Mouse (Mus musculus): ENCODE measurements around the gene Pcyt2. TPM values are rescaled to one million over a fixed set of nuclear protein-coding genes. Genes with fewer than 3 reads are reported as not detected.

The Pcyt2 gene
- polyA plus RNA-seq, 1 experiment from 2014 or later: 93.9 TPM

DNA sequence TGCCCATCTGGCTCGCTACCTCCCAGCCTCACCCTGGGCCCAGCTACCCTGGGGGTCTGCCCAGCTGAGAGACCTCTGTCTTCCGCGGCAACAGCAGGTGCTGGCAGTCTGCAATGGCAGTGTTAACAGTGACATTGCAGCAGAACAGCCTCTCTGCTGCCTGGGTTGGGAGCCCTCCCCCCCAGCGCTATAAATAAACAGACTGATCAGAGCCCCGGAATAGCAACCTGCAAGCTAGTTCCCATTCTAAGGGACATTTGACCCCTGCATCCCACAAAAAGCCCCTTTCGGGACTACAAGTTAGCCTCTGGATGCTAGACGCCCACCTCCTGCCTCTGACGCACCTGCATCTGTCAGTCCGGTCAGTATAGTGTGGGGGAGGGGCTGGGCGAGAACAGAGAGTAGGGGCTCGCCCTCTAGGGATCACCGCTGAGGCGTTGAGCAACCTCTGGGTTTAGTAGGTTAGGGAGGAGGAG lies 30.3 kb upstream of the Pcyt2 start, which contains the start of gene Myadml2:
TSS of gene Myadml2 (minus strand) at position 158 of the 476 bp plus-strand sequence.
- no peak within 1 kb of the TSS for H3K9ac ChIP-seq (replicated peaks; ENCODE audit: low read depth)
- 7% methylated on average over 13 of the region's 13 CpGs for WGBS
- no peaks in the 10 kb centered on the region for H3K36me3 ChIP-seq (ENCODE audit: insufficient read depth, low read length)
- no peaks in the 10 kb centered on the region for H3K9me3 ChIP-seq (ENCODE audit: low read length)
- DNase-seq (ENCODE audit: low spot score) (peak; percentile 45), ATAC-seq (no peak)
- H3K4me2 ChIP-seq (replicated peaks; ENCODE audit: low read depth, low read length): peak within 1 kb of the TSS; percentile 52
- H3K4me3 ChIP-seq (ENCODE audit: low read depth, low read length): peak within 1 kb of the TSS; percentile 19; the same call in 1 of the 2 replicates
- H3K27ac ChIP-seq (ENCODE audit: low read length): no peak within 1 kb of the TSS
- H3K4me1 ChIP-seq (ENCODE audit: insufficient read depth, low read depth, low read length): 0 out of 2 replicates have a peak, but pooled peaks cover 3% of the 10 kb centered on the region
- 0 out of 2 replicates have a peak, but pooled peaks cover 6% of the 10 kb centered on the region for H3K27me3 ChIP-seq (replicated peaks; ENCODE audit: insufficient read depth, low read length)
- TF ChIP-seq EP300 (IDR thresholded peaks at IDR 0.05) (no peak), CTCF (IDR thresholded peaks at IDR 0.05) (no peak)

DNA sequence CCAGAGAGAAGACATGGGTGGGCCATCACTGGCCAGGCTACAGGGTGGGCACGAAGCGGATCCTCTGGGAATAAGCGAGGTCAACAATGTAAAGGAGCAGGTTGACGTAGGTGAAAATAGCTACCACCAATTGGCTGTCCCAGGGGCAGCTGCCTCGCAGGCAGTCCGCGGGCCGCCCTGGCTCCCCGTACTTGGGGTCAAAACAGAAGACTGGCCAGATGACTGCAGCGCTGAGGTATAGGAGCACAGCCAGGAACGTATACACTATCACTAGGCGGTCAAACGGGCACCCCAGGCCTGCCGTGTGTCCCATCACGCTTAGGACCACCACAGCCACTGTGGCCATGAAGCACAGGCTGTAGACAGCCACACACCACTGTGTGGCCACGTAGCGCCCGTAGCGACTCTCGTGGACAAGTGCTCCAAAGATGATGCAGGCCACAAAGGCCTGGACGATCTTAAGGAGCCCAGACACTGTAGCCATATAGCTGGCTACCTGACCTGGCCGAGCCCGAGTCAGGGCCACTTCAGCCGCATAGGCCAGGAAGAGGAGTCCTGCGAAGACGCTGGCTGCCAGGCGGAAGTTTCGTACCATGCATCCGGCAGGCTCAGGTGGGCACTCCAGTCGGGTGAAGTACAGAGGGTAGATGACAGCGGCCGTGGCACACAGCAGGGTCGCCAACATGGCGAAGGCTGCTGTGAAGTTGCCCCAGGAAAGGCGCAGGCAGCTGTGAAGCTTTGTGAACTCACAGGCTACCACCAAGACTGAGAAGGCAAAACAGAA lies 29.5 kb upstream of the Pcyt2 start:
- TF ChIP-seq CTCF (IDR thresholded peaks at IDR 0.05) (no peak), EP300 (IDR thresholded peaks at IDR 0.05) (no peak)
- no peaks in the 10 kb centered on the region for H3K36me3 ChIP-seq (ENCODE audit: insufficient read depth, low read length)
- H3K4me3 ChIP-seq (ENCODE audit: low read depth, low read length): 0 out of 2 replicates have a peak overlapping the region, but pooled peaks have one; percentile 19
- DNase-seq (ENCODE audit: low spot score): no peak
- no peak overlapping the region for H3K9ac ChIP-seq (replicated peaks; ENCODE audit: low read depth)
- peak overlapping the region; percentile 52 for H3K4me2 ChIP-seq (replicated peaks; ENCODE audit: low read depth, low read length)
- 0 out of 2 replicates have a peak, but pooled peaks cover 3% of the 10 kb centered on the region for H3K4me1 ChIP-seq (ENCODE audit: insufficient read depth, low read depth, low read length)
- no peak for ATAC-seq
- H3K27ac ChIP-seq (ENCODE audit: low read length): no peak overlapping the region
- H3K9me3 ChIP-seq (ENCODE audit: low read length): no peaks in the 10 kb centered on the region
- 74% methylated on average over 35 of the region's 35 CpGs for WGBS
- 0 out of 2 replicates have a peak, but pooled peaks cover 6% of the 10 kb centered on the region for H3K27me3 ChIP-seq (replicated peaks; ENCODE audit: insufficient read depth, low read length)

DNA sequence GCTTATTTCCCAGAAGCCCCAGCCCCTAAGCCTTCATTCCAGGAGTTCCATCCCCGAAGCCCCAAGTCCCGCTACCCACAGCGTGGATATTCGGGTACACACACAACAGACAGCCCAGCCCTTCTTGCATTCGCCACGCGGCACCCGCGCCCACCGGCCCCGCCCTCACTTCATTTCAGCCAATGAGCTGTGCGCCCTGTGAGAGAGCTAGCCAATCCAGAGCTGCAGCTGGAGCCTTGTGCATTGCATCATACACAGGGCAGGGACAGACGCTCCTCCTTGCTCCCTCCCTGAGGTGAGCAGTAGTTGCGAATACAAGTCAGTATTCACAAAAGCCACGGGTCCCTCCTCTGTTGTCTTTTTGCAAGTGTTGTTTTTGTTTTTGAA lies 25.9 kb upstream of the Pcyt2 start, which contains the start of gene Pycr1:
TSS of gene Pycr1 (minus strand) at position 169 of the 387 bp plus-strand sequence.
- H3K9me3 ChIP-seq (ENCODE audit: low read length): no peaks in the 10 kb centered on the region
- H3K27me3 ChIP-seq (replicated peaks; ENCODE audit: insufficient read depth, low read length): 0 out of 2 replicates have a peak, but pooled peaks cover 6% of the 10 kb centered on the region
- 0 out of 2 replicates have a peak, but pooled peaks cover 3% of the 10 kb centered on the region for H3K4me1 ChIP-seq (ENCODE audit: insufficient read depth, low read depth, low read length)
- H3K9ac ChIP-seq (replicated peaks; ENCODE audit: low read depth): peak within 1 kb of the TSS; percentile 36
- peak; percentile 94 for DNase-seq (ENCODE audit: low spot score)
- peak; percentile 100 for ATAC-seq
- no peaks in the 10 kb centered on the region for H3K36me3 ChIP-seq (ENCODE audit: insufficient read depth, low read length)
- H3K4me3 ChIP-seq (ENCODE audit: low read depth, low read length): peak within 1 kb of the TSS; percentile 38
- no peak within 1 kb of the TSS for H3K27ac ChIP-seq (ENCODE audit: low read length)
- WGBS: 2% methylated on average over 15 of the region's 15 CpGs
- peak within 1 kb of the TSS; percentile 80 for H3K4me2 ChIP-seq (replicated peaks; ENCODE audit: low read depth, low read length)
- TF ChIP-seq EP300 (IDR thresholded peaks at IDR 0.05) (no peak), CTCF (IDR thresholded peaks at IDR 0.05) (no peak)

DNA sequence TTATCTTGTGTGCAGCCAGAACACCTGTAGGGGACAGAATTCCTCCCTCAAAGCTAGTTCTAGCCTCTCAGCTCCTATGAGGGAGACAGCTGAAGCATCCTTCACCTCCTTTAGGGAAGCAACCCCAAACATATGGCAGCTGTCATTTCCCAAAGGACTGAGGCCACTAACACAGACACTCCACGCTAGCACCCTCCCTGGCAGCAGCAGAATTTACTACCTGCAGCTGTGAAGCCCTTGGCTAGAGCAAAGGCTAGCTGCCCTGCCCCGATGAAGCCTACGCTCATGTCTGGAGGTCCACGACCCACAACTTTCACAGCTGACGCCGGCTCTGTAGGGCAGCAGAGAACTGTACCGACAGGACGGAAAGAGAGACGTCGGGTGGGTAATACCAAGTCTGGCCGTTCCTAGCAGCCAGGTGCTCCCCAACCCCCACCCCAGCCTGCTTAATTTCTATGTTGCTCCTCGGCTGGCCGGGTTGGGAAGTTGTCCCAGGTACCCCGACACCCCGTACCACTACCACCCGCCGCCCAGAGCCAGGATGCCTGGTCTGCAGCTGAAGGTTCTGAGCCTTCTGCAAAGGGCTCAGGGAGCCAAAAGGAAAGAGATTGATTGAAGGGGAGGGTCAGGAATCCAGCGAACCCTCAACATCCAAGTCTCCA lies 25.3 kb upstream of the Pcyt2 start:
- peak overlapping the region; percentile 36 for H3K9ac ChIP-seq (replicated peaks; ENCODE audit: low read depth)
- H3K27me3 ChIP-seq (replicated peaks; ENCODE audit: insufficient read depth, low read length): 0 out of 2 replicates have a peak, but pooled peaks cover 3% of the 10 kb centered on the region
- H3K27ac ChIP-seq (ENCODE audit: low read length): no peak overlapping the region
- no peak for TF ChIP-seq CTCF (IDR thresholded peaks at IDR 0.05)
- no peak for TF ChIP-seq EP300 (IDR thresholded peaks at IDR 0.05)
- DNase-seq (ENCODE audit: low spot score) (no peak), ATAC-seq (peak; percentile 58)
- peak overlapping the region; percentile 80 for H3K4me2 ChIP-seq (replicated peaks; ENCODE audit: low read depth, low read length)
- H3K9me3 ChIP-seq (ENCODE audit: low read length): no peaks in the 10 kb centered on the region
- WGBS: under 1% methylated on average over 18 of the region's 18 CpGs
- H3K4me1 ChIP-seq (ENCODE audit: insufficient read depth, low read depth, low read length): 0 out of 2 replicates have a peak, but pooled peaks cover 3% of the 10 kb centered on the region
- peak overlapping the region; percentile 38 for H3K4me3 ChIP-seq (ENCODE audit: low read depth, low read length)
- no peaks in the 10 kb centered on the region for H3K36me3 ChIP-seq (ENCODE audit: insufficient read depth, low read length)

DNA sequence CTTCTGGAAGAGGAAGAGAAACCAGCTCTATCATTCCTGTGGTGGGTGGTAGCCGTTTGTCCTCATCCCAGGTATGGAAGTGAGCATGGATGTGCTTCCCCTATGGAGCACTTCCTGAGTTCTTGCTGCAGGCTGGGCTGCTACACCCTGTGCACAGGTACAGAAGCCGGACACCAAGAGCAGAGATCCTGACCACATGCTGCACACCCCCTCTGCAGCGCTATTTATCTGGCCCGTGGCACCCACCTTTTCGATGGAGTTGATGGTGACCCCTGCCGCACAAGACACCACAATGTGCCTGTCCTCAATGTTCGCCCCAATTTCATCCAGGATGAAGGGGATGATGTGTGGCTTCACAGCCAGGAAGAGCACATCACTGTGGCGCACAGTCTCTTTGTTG lies 24.1 kb upstream of the Pcyt2 start:
- TF ChIP-seq CTCF (IDR thresholded peaks at IDR 0.05) (no peak), EP300 (IDR thresholded peaks at IDR 0.05) (no peak)
- Histone ChIP-seq H3K27ac (ENCODE audit: low read length) (no peak overlapping the region), H3K36me3 (ENCODE audit: insufficient read depth, low read length) (no peaks in the 10 kb centered on the region), H3K9me3 (ENCODE audit: low read length) (no peaks in the 10 kb centered on the region), H3K4me1 (ENCODE audit: insufficient read depth, low read depth, low read length) (0 out of 2 replicates have a peak, but pooled peaks cover 3% of the 10 kb centered on the region), H3K4me2 (replicated peaks; ENCODE audit: low read depth, low read length) (no peak overlapping the region), H3K9ac (replicated peaks; ENCODE audit: low read depth) (no peak overlapping the region), H3K4me3 (ENCODE audit: low read depth, low read length) (no peak overlapping the region), H3K27me3 (replicated peaks; ENCODE audit: insufficient read depth, low read length) (no peaks in the 10 kb centered on the region)
- 85% methylated on average over 8 of the region's 8 CpGs for WGBS
- ATAC-seq (no peak), DNase-seq (ENCODE audit: low spot score) (no peak)

DNA sequence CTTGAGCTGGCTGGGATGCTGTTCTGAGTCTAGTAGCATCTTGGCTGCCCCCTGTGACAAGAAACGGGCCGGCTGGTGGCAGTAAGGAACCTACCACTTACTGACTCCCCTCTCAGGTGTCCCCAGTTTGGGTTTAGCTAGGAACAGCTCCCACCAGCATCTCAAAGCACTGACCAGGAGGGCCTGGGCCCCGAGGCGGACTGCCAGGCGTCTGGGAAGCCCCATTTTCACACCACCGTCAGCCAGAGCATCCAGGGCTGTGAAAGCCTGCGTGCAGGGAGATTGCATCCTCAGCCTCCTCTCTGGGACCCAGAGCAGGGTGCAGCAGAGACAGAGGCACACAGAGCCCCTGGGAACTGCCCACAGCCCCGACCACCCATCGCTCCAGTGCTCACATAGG lies 23.5 kb upstream of the Pcyt2 start:
- TF ChIP-seq EP300 (IDR thresholded peaks at IDR 0.05) (no peak), CTCF (IDR thresholded peaks at IDR 0.05) (no peak)
- WGBS: 66% methylated on average over 9 of the region's 9 CpGs
- H3K9ac ChIP-seq (replicated peaks; ENCODE audit: low read depth): no peak overlapping the region

More for the DNA sequence above, 23.5 kb upstream of the Pcyt2 start:
- no peaks in the 10 kb centered on the region for H3K27me3 ChIP-seq (replicated peaks; ENCODE audit: insufficient read depth, low read length)
- ATAC-seq (no peak), DNase-seq (ENCODE audit: low spot score) (no peak)
- no peak overlapping the region for H3K27ac ChIP-seq (ENCODE audit: low read length)
- no peaks in the 10 kb centered on the region for H3K36me3 ChIP-seq (ENCODE audit: insufficient read depth, low read length)
- H3K9me3 ChIP-seq (ENCODE audit: low read length): no peaks in the 10 kb centered on the region
- H3K4me3 ChIP-seq (ENCODE audit: low read depth, low read length): no peak overlapping the region
- H3K4me1 ChIP-seq (ENCODE audit: insufficient read depth, low read depth, low read length): 0 out of 2 replicates have a peak, but pooled peaks cover 3% of the 10 kb centered on the region
- no peak overlapping the region for H3K4me2 ChIP-seq (replicated peaks; ENCODE audit: low read depth, low read length)
